Mouse (Mus musculus) cortical plate, adult 2 months (tissue): ENCODE results near the gene Cdh15.

Source experiments
- CTCF ChIP-seq: fragments of 200-500 bp; IDR thresholded peaks from 2 replicates; pipeline ENCODE4 v1.5.1; 2011; ENCODE audit warnings: mild to moderate bottlenecking, control low read depth, low read length; ENCODE audit not compliant: insufficient read depth; ENCODE audit errors: extremely low read depth
- POLR2A ChIP-seq: fragments of 200-500 bp; IDR thresholded peaks from 2 replicates; pipeline ENCODE4 v1.6.1; 2011; ENCODE audit warnings: mild to moderate bottlenecking, low read length, control low read depth; ENCODE audit not compliant: insufficient read depth; ENCODE audit errors: extremely low read depth

- TF ChIP-seq CTCF (no peak), POLR2A (no peak)
Measured at GRCm38 (mm10) chr8:122834416-122834815, 13.3 kb upstream of the Cdh15 start.
